13 mouse cellular contexts compared by ENCODE assay signal in the genomic region with DNA sequence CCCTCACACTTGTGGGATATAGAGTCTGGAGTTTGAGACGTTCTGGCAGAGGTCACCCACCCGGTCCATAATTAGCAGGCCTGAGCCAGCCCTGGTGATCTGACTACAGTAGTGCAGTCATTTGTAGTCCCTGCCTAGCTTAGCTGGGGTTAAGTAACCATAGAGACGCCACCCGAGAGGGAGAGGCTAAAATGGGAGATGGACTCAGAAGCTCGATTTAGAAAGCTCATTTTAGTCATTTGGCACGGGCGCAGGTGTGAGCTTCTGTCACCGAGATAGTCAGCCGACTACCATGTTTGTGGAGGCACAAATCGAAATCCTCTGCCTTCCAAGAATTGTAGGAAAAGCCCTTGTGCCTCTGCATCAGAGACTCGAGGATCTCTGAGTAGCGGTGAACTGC. TPM values are rescaled to one million over a fixed set of nuclear protein-coding genes. Genes with fewer than 3 reads are reported as not detected.
DNase-seq lines count a peak whose midpoint lies in the region; ATAC-seq and TF ChIP-seq lines count a peak whose summit lies in the region.
"Had no signal": no experiment of that assay in that cellular context is flagged by ENCODE, and none has a peak within 500 bp of the region (broad histone marks: within the 10 kb centered on the region; RNA-seq: fewer than 3 reads in every experiment).

No protein-coding gene starts in this region.

- intact Hi-C loops in left cerebral cortex, postnatal 4 days (cut with DNase I), result no loop called here

- no peaks in the 10 kb centered on the region for H3K4me1 ChIP-seq in stomach, postnatal 0 days (replicated peaks; ENCODE audit: control insufficient read depth, insufficient read depth)
- no peaks in the 10 kb centered on the region for H3K4me1 ChIP-seq in kidney, embryonic 14.5 days (ENCODE audit: control insufficient read depth, insufficient read depth, low read length)

- peak; percentile 66 for DNase-seq in left cerebral cortex, adult 11 months (ENCODE audit: low spot score)
- no peak for DNase-seq in left cerebral cortex, postnatal 4 days
- peak; percentile 37 for DNase-seq in gastrocnemius, postnatal 10 days
- DNase-seq in layer of hippocampus, postnatal 25 days (ENCODE audit: extremely low spot score in 1 of 2, low spot score in 1 of 2), result peak; percentile 35 to 49
- DNase-seq in stomach, postnatal 0 days (ENCODE audit: low spot score), result no peak
- DNase-seq in urinary bladder, postnatal 10 days (ENCODE audit: low spot score), result no peak
- DNase-seq in spleen, postnatal 14 days (ENCODE audit: low spot score in 2 of 2), result no peak
- DNase-seq: adrenal gland, adult 2 months had no signal

- H3K36me3 ChIP-seq in stomach, postnatal 0 days (ENCODE audit: control insufficient read depth, insufficient read depth, low read length), result no peaks in the 10 kb centered on the region
- no peaks in the 10 kb centered on the region for H3K36me3 ChIP-seq in kidney, embryonic 14.5 days (ENCODE audit: control insufficient read depth, insufficient read depth, low read length)
- H3K36me3 ChIP-seq: stomach, embryonic 15.5 days had no signal

- no peaks in the 10 kb centered on the region for H3K27me3 ChIP-seq in stomach, postnatal 0 days (ENCODE audit: control insufficient read depth, insufficient read depth, low read length)
- no peaks in the 10 kb centered on the region for H3K27me3 ChIP-seq in kidney, embryonic 14.5 days (ENCODE audit: control insufficient read depth, insufficient read depth, low read length)
- H3K27me3 ChIP-seq: stomach, embryonic 15.5 days had no signal

- no peaks in the 10 kb centered on the region for H3K9me3 ChIP-seq in stomach, postnatal 0 days (ENCODE audit: control insufficient read depth, low read length)
- H3K9me3 ChIP-seq in kidney, embryonic 14.5 days (ENCODE audit: control insufficient read depth, low read length), result no peaks in the 10 kb centered on the region
- H3K9me3 ChIP-seq: stomach, embryonic 15.5 days had no signal

- TF ChIP-seq CTCF in stomach, postnatal 0 days (IDR thresholded peaks at IDR 0.05; ENCODE audit: low read depth), result no peak

- H3K9ac ChIP-seq in stomach, postnatal 0 days (ENCODE audit: low read length), result no peak overlapping the region
- no peak overlapping the region for H3K9ac ChIP-seq in kidney, embryonic 14.5 days (ENCODE audit: low read depth, low read length)
- H3K9ac ChIP-seq: liver, embryonic 14.5 days; stomach, embryonic 15.5 days had no signal

- peak overlapping the region; percentile 45; the same call in 1 of the 2 replicates for H3K27ac ChIP-seq in stomach, postnatal 0 days (replicated peaks)
- H3K27ac ChIP-seq in kidney, embryonic 14.5 days (ENCODE audit: low read depth, low read length), result no peak overlapping the region
- H3K27ac ChIP-seq: liver, embryonic 14.5 days had no signal

- H3K4me3 ChIP-seq in stomach, postnatal 0 days (ENCODE audit: low read depth, low read length), result no peak overlapping the region
- no peak overlapping the region for H3K4me3 ChIP-seq in kidney, embryonic 14.5 days (ENCODE audit: low read length)
- H3K4me3 ChIP-seq: stomach, embryonic 15.5 days had no signal

- 72% methylated on average over 12 of the region's 12 CpGs for WGBS in stomach, postnatal 0 days
- 79% methylated on average over 12 of the region's 12 CpGs for WGBS in kidney, embryonic 14.5 days

- no peak for TF ChIP-seq EP300 in stomach, postnatal 0 days (optimal IDR thresholded peaks at IDR 0.05)

- no peak for ATAC-seq in stomach, postnatal 0 days (ENCODE audit: low FRiP score, low TSS enrichment)
- ATAC-seq in kidney, embryonic 14.5 days (ENCODE audit: low FRiP score, low TSS enrichment), result no peak
- ATAC-seq: hindbrain, embryonic 16.5 days had no signal

- H3K4me2 ChIP-seq in stomach, postnatal 0 days (replicated peaks; ENCODE audit: low read depth), result no peak overlapping the region
- H3K4me2 ChIP-seq in kidney, embryonic 14.5 days (replicated peaks; ENCODE audit: low read depth, low read length), result no peak overlapping the region
- H3K4me2 ChIP-seq: stomach, embryonic 15.5 days had no signal

RNA-seq across cellular contexts. Expression of gene Slc37a1, which starts 34.8 kb away (rescaled TPM):
- 10 to 100 TPM; 18.4 to 19.4 TPM for total RNA-seq in left cerebral cortex, postnatal 4 days (2021)
- 1 to 10 TPM; 2.4 to 2.6 TPM for total RNA-seq in gastrocnemius, postnatal 10 days (2021)
- total RNA-seq in layer of hippocampus, postnatal 25 days (2021), result 1 to 10 TPM; 5.5 to 8.0 TPM
- 14.7 and 16.6 TPM in 2 replicates for polyA plus RNA-seq in stomach, postnatal 0 days (2015; fragmentation: Nextera tagmentation; extraction: Ambion mirVana)
- polyA plus RNA-seq in kidney, embryonic 14.5 days (2014; fragmentation: Nextera tagmentation; extraction: Ambion mirVana), result 3.0 and 3.3 TPM in 2 replicates

RNA-seq across cellular contexts. Expression of gene Rsph1, which starts 44.2 kb away (rescaled TPM):
- total RNA-seq in left cerebral cortex, postnatal 4 days (2021), result 10 to 100 TPM; 11.9 to 12.6 TPM
- total RNA-seq in gastrocnemius, postnatal 10 days (2021), result 1 to 10 TPM; 8.5 to 9.1 TPM
- total RNA-seq in layer of hippocampus, postnatal 25 days (2021), result 10 to 100 TPM; 13.8 to 14.2 TPM
- polyA plus RNA-seq in stomach, postnatal 0 days (2015; fragmentation: Nextera tagmentation; extraction: Ambion mirVana), result 0.87 and 0.99 TPM in 2 replicates
- 1.2 and 1.6 TPM in 2 replicates for polyA plus RNA-seq in kidney, embryonic 14.5 days (2014; fragmentation: Nextera tagmentation; extraction: Ambion mirVana)
- total RNA-seq: CH12.LX had no signal

Comparison
In these comparisons a context has a peak if more than half of its experiments do, and no peak if none do; other contexts are left out.
1. DNase-seq: peak in left cerebral cortex, adult 11 months (single experiment), gastrocnemius, postnatal 10 days (single experiment) and layer of hippocampus, postnatal 25 days (2 of 2); none in left cerebral cortex, postnatal 4 days (single experiment), stomach, postnatal 0 days (single experiment), urinary bladder, postnatal 10 days (single experiment) and spleen, postnatal 14 days (0 of 2).